Mouse (Mus musculus): ENCODE measurements around the gene Prdm16.

Gene Prdm16

GRCm38 (mm10) chr4:154636721-154637311, at the start of gene Prdm16:
Gene Prdm16 (minus strand): TSS chr4:154636873.
- DNase-seq (ENCODE audit: low spot score) = no peak

- no peak for DNase-seq (ENCODE audit: low spot score)
Measured at GRCm38 (mm10) chr4:154683068-154683752, 46.5 kb upstream of the Prdm16 start.

- no peak for DNase-seq (ENCODE audit: low spot score)
Measured at GRCm38 (mm10) chr4:154682311-154682710, 45.6 kb upstream of the Prdm16 start.

GRCm38 (mm10) chr4:154675441-154676000, 38.8 kb upstream of the Prdm16 start:
- DNase-seq (ENCODE audit: low spot score) = no peak

GRCm38 (mm10) chr4:154674966-154675365, 38.3 kb upstream of the Prdm16 start:
- DNase-seq (ENCODE audit: low spot score) = no peak

GRCm38 (mm10) chr4:154674541-154674940, 37.9 kb upstream of the Prdm16 start:
- DNase-seq (ENCODE audit: low spot score) = no peak

GRCm38 (mm10) chr4:154673986-154674385, 37.3 kb upstream of the Prdm16 start:
- DNase-seq (ENCODE audit: low spot score) = no peak

- no peak for DNase-seq (ENCODE audit: low spot score)
Measured at GRCm38 (mm10) chr4:154672027-154672426, 35.4 kb upstream of the Prdm16 start.

- no peak for DNase-seq (ENCODE audit: low spot score)
Measured at GRCm38 (mm10) chr4:154671232-154671912, 34.7 kb upstream of the Prdm16 start.

GRCm38 (mm10) chr4:154667767-154668166, 31.1 kb upstream of the Prdm16 start, which contains the start of gene Actrt2:
Gene Actrt2 (minus strand): TSS chr4:154667867.
- no peak for DNase-seq (ENCODE audit: low spot score)

GRCm38 (mm10) chr4:154662681-154663215, 26.1 kb upstream of the Prdm16 start:
- DNase-seq (ENCODE audit: low spot score) = no peak

GRCm38 (mm10) chr4:154661256-154661655, 24.6 kb upstream of the Prdm16 start:
- DNase-seq (ENCODE audit: low spot score) = no peak

- no peak for DNase-seq (ENCODE audit: low spot score)
Measured at GRCm38 (mm10) chr4:154660025-154660424, 23.4 kb upstream of the Prdm16 start.

GRCm38 (mm10) chr4:154655134-154655910, 18.6 kb upstream of the Prdm16 start:
- no peak for DNase-seq (ENCODE audit: low spot score)

GRCm38 (mm10) chr4:154652494-154652893, 15.8 kb upstream of the Prdm16 start:
- no peak for DNase-seq (ENCODE audit: low spot score)

- DNase-seq (ENCODE audit: low spot score) = no peak
Measured at GRCm38 (mm10) chr4:154649083-154649747, 12.5 kb upstream of the Prdm16 start.

GRCm38 (mm10) chr4:154642496-154642895, 5.8 kb upstream of the Prdm16 start:
- no peak for DNase-seq (ENCODE audit: low spot score)

- no peak for DNase-seq (ENCODE audit: low spot score)
Measured at GRCm38 (mm10) chr4:154641296-154642110, 4.8 kb upstream of the Prdm16 start.

GRCm38 (mm10) chr4:154640443-154641295, 4.0 kb upstream of the Prdm16 start:
- no peak for DNase-seq (ENCODE audit: low spot score)
